Mouse (Mus musculus) neural tube, embryonic 15.5 days (tissue): ENCODE results near the gene Tnfrsf1a. TPM values are rescaled to one million over a fixed set of nuclear protein-coding genes. Genes with fewer than 3 reads are reported as not detected.

Experiments
- ATAC-seq: fragments of 200-750 bp; cut with Nextera tagmentation; 2 replicates; pipeline ENCODE4 v1.8.0; 2017; ENCODE audit warnings: mild to moderate bottlenecking, moderate TSS enrichment, moderate library complexity; ENCODE audit not compliant: low FRiP score
- H3K27ac ChIP-seq: fragments of 300-500 bp; sonication (generic); replicated peaks from 2 replicates; pipeline ENCODE4 v1.5.1; 2015; ENCODE audit warnings: mild to moderate bottlenecking, inconsistent platforms
- H3K27me3 ChIP-seq: fragments of 300-500 bp; sonication (generic); replicated peaks from 2 replicates; pipeline ENCODE4 v1.6.1; 2015; ENCODE audit warnings: inconsistent platforms
- H3K36me3 ChIP-seq: fragments of 300-500 bp; sonication (generic); 2 replicates; pipeline ENCODE4 v1.6.1; 2015; ENCODE audit warnings: inconsistent platforms
- H3K4me1 ChIP-seq: fragments of 300-500 bp; sonication (generic); 2 replicates; pipeline ENCODE4 v1.6.1; 2015; ENCODE audit warnings: inconsistent platforms
- H3K4me2 ChIP-seq: fragments of 300-500 bp; sonication (generic); 2 replicates; pipeline ENCODE4 v1.6.1; 2015; ENCODE audit warnings: inconsistent platforms, mild to moderate bottlenecking, moderate library complexity
- H3K4me3 ChIP-seq: fragments of 300-500 bp; sonication (generic); replicated peaks from 2 replicates; pipeline ENCODE4 v1.5.1; 2015; ENCODE audit warnings: mild to moderate bottlenecking, inconsistent platforms
- H3K9ac ChIP-seq: fragments of 300-500 bp; sonication (generic); replicated peaks from 2 replicates; pipeline ENCODE4 v1.6.1; 2015; ENCODE audit warnings: mild to moderate bottlenecking, inconsistent platforms
- H3K9me3 ChIP-seq: fragments of 300-500 bp; sonication (generic); replicated peaks from 2 replicates; pipeline ENCODE4 v1.6.1; 2016; ENCODE audit warnings: inconsistent platforms
- WGBS: fragments of 180-500 bp; shearing (Covaris S2); methylation state at CpG from one replicate; pipeline ENCODE4 v1.1.7; 2015; ENCODE audit warnings: mixed read lengths; 5-methylcytosine and 5-hydroxymethylcytosine counted together
- polyA plus RNA-seq: library from polyadenylated mRNA; unstranded; fragments of >200 nt; fragmentation: Nextera tagmentation; extraction: Ambion mirVana; gene quantifications from 2 replicates; pipeline ENCODE4 v1.2.1, GENCODE M21; 2015

The Tnfrsf1a gene
- polyA plus RNA-seq, 1 experiment from 2014 or later = 13.6 TPM

DNA sequence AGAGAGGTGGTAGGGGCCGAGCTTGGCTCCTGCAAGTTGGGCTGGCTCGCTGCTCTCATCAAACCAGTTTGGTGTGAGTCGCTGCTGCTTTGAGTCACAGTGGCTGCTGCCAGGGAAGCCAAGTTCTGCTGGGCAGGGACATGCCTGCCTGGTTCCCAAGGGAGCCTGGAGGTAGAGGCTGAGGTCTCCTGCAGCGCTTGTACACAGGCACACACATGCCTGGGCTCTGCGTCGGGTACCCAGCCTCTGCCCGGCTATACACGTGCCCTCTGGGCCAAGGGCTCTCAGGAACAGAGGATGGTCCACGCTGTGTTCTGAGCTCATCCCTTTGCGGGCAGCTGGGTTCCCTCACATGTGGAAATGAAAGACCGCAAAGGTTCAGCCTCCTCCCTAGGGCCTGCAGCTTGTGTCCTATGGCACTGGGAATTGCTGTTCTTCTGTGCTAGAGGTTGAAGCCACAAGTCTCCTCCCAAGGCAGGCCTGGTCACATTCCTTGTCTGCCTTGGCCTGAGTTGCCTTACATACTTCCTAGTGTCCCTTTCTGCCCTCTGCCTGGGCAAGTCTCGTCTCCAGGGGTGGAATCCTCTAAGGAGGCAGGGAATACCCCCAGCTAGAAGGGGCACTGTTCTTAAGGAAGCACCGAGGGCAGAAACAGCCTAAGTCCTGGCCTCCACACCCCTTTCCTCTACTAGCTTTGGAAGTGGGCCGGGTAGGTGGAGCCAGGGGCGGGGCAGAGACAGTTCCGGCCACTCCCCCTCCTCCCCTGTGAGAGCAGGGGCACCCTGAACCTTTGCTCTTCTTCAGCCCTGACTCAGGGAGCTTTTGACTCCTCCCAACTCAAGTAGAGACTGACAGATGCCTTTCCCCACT is 28.7 kb downstream of the Tnfrsf1a start:
- Histone ChIP-seq H3K4me2 (no peak overlapping the region), H3K36me3 (no peaks in the 10 kb centered on the region), H3K27ac (no peak overlapping the region), H3K9ac (no peak overlapping the region), H3K9me3 (no peaks in the 10 kb centered on the region), H3K4me1 (peaks cover 29% of the 10 kb centered on the region), H3K27me3 (peaks cover 61% of the 10 kb centered on the region), H3K4me3 (no peak overlapping the region)
- WGBS = 42% methylated on average over 16 of the region's 16 CpGs
- no peak for ATAC-seq

DNA sequence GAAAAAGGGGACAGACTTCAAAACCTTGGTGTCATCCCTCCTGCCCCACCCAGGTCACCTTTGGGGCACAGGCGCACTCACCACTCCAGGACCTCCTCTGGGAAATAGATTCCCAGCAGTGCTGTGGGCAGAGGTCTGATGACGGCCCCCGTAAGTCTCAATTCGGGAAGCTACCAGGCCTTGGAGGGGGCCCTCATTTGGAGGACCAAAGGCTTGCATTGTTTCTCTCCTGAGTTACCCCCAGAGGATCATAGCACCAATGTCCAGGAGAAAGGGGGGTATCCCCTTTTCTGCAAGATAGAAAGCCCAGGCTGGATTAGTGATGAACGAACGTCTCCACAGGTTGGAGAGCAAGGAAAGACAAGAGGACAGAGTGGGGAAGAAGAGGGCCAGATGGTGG is 29.5 kb downstream of the Tnfrsf1a start:
- no peak for ATAC-seq
- Histone ChIP-seq H3K27me3 (peaks cover 63% of the 10 kb centered on the region), H3K9ac (no peak overlapping the region), H3K27ac (no peak overlapping the region), H3K4me2 (no peak overlapping the region), H3K36me3 (no peaks in the 10 kb centered on the region), H3K4me1 (peaks cover 29% of the 10 kb centered on the region), H3K9me3 (no peaks in the 10 kb centered on the region), H3K4me3 (no peak overlapping the region)
- 17% methylated on average over 6 of the region's 6 CpGs for WGBS

DNA sequence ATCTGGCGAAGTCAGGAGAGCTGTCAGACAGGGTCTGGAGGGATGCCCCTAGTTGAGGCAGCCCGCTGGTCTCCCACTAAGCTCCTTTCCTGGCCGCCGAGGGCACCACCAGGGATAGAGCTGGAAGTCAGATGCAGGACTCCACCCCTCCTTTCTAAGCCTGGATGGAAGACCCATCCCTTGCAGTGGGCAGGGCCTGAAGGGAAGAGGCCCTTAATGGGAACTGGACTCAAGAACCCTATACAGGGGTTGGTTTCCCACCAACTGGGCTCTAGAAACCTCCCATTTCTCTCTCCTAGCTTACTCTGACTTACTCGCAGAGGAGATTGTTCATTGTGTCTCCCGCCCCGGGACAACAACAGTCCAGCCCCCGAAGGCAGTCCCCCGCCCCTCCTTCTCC is 30.6 kb downstream of the Tnfrsf1a start:
- ATAC-seq = no peak
- Histone ChIP-seq H3K9ac (no peak overlapping the region), H3K9me3 (no peaks in the 10 kb centered on the region), H3K4me1 (peaks cover 29% of the 10 kb centered on the region), H3K36me3 (no peaks in the 10 kb centered on the region), H3K4me2 (peak overlapping the region; percentile 69), H3K27ac (no peak overlapping the region), H3K4me3 (peak overlapping the region; percentile 36), H3K27me3 (peaks cover 63% of the 10 kb centered on the region)
- 4% methylated on average over 9 of the region's 9 CpGs for WGBS

DNA sequence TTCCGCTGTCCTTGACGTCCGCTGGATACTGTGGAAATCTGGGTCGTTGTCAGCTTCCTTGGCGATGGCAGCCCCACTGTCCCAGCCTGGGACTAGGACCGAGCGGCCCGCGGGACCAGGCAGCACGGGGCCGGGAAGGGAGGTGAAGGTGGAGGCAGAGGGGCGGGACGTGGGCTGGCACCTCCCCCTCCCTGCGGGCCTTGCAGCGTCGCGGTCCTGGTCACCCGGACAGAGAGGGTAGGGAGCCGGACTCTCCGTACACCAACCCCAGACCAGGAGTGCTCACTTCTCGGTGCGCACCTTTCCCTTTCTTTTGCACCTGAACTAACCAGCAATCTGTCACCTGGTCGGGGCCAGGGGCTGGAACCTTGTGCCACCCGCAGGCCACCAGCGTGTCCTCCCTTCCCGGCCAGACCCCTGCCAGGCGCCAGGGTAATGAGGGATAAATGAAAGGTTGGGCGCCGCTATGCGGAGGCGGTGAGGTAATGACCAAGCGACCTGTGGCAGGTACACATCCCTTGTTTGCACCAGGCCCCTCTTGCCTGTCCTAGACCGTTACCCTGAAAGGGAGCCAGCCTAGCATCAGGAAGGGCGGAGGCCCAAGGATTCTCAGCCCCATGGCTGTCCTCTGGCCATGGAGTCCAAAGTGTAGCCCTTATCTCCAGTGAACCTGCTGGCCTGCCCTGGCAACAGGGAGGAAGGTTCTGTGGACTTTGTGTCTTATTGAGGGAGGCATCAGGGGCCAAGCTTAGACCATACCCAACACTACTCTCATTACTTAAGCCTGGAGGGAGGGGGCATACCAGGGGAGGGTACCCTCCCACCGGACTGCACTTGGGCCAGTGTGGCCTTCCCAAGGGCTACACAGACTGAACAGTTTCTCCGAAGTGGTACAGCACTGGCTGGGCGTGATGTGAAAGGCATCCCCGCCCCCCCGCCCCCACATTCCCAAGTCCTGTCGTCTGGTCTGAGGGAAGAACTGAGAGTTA is 31.5 kb downstream of the Tnfrsf1a start, which contains the start of gene Plekhg6:
TSS of gene Plekhg6 (minus strand) at position 422 of the 989 bp plus-strand sequence.
- H3K27ac ChIP-seq = no peak within 1 kb of the TSS
- H3K27me3 ChIP-seq = peaks cover 62% of the 10 kb centered on the region
- peak within 1 kb of the TSS; percentile 69 for H3K4me2 ChIP-seq
- H3K4me1 ChIP-seq = peaks cover 29% of the 10 kb centered on the region
- 7% methylated on average over 36 of the region's 40 CpGs for WGBS
- ATAC-seq = 0 out of 2 replicates have a peak, but pooled peaks have one; percentile 6
- H3K9ac ChIP-seq = peak within 1 kb of the TSS; percentile 23; the same call in 1 of the 2 replicates
- H3K4me3 ChIP-seq = peak within 1 kb of the TSS; percentile 36
- H3K9me3 ChIP-seq = no peaks in the 10 kb centered on the region
- H3K36me3 ChIP-seq = no peaks in the 10 kb centered on the region

DNA sequence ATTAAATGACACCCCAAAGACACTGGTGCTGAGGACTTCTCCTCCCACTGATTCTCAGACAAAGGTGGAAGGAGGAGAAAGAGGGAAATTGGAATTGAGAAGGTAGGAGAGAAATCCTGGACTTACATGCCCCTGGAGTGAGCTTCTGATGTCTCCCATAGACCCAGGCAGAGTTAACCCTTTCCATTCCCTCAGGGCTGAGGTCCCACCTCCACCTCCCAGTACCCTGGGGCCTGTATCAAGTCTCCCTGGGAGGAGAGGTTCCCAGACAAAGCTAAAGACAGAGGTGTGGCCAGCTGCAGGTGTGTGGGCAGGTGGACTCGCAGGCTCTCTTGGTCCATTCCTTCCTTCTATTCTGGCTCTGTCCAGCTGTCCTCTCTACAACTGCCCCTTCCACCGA is 32.9 kb downstream of the Tnfrsf1a start:
- no peak for ATAC-seq
- peaks cover 27% of the 10 kb centered on the region for H3K4me1 ChIP-seq
- H3K4me2 ChIP-seq = no peak overlapping the region
- no peak overlapping the region for H3K4me3 ChIP-seq
- H3K36me3 ChIP-seq = no peaks in the 10 kb centered on the region
- no peaks in the 10 kb centered on the region for H3K9me3 ChIP-seq
- H3K9ac ChIP-seq = no peak overlapping the region
- no peak overlapping the region for H3K27ac ChIP-seq
- WGBS = 70% methylated on average over 2 of the region's 2 CpGs
- H3K27me3 ChIP-seq = peaks cover 58% of the 10 kb centered on the region

DNA sequence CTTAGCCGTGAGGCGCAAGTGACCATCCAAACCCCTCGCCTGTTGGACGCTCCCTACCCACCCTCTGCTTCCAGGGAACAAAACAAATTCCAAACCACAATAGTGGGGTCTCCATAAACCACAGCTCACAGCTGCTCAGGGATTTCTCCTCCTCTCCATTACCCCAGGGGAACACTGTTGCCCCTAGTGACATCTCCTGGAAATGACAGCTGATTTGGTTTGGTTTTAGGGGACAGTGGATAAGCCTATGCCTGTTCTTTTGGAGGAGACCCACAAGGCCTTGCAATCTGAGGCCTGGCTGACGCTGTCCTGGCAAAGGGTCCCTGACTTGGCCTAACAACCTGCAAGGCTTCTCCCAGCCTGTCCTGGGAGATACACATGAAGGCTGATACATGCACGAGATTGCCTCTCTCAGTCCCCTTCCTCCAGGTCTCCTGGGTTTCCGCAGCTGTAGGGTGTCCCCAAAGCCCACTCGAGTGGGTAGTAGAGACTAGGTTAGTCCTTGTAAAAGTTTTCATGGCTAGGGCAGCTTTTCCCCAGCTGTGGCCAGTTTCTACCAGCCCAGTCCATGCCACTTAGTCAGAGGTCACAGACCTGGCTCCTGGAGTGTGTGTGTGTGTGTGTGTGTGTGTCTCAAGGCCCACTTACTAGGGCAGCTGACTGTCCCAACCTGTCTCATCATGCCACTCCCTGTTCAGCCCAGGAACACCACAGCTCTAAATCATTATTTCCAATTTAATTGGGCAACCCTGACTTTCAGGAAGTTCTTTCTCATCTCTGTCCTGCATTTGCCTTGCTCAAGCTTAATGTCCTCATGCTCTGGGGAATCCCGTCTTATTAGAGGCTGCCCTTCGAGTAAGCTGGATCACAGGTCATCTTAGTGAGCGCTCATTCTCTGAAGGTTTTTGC is 36.2 kb downstream of the Tnfrsf1a start:
- WGBS = 61% methylated on average over 11 of the region's 11 CpGs
- no peak for ATAC-seq

DNA sequence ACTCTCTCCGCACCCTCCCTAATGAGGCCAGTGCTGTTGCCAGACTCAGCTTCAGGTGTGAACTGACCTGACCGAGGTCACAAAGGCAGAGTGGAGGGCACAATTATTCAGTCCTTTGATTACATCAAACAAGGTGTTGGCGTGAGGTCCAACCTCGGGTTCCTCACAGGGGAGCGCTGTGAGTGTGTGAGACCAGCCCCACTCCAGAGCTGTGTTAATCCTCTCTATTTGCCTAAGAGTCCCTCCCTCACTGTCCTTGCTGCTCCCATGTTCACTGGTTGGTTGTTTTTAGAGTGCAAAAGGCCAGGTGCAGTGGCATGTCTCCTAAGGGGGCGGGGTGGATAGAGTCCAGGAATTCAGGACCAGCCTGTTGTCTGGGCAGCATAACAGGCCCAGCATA is 36.9 kb downstream of the Tnfrsf1a start:
- no peak for ATAC-seq
- H3K36me3 ChIP-seq = no peaks in the 10 kb centered on the region
- H3K9ac ChIP-seq = no peak overlapping the region
- WGBS = 78% methylated on average over 6 of the region's 6 CpGs
- H3K4me2 ChIP-seq = no peak overlapping the region
- H3K27ac ChIP-seq = no peak overlapping the region
- H3K4me3 ChIP-seq = no peak overlapping the region
- peaks cover 18% of the 10 kb centered on the region for H3K27me3 ChIP-seq
- no peaks in the 10 kb centered on the region for H3K9me3 ChIP-seq
- H3K4me1 ChIP-seq = no peaks in the 10 kb centered on the region

More for the DNA sequence above, 36.2 kb downstream of the Tnfrsf1a start:
- Histone ChIP-seq H3K9ac (no peak overlapping the region), H3K4me3 (no peak overlapping the region), H3K27ac (no peak overlapping the region), H3K27me3 (peaks cover 25% of the 10 kb centered on the region), H3K4me2 (no peak overlapping the region), H3K4me1 (peaks cover 5% of the 10 kb centered on the region), H3K9me3 (no peaks in the 10 kb centered on the region), H3K36me3 (no peaks in the 10 kb centered on the region)

DNA sequence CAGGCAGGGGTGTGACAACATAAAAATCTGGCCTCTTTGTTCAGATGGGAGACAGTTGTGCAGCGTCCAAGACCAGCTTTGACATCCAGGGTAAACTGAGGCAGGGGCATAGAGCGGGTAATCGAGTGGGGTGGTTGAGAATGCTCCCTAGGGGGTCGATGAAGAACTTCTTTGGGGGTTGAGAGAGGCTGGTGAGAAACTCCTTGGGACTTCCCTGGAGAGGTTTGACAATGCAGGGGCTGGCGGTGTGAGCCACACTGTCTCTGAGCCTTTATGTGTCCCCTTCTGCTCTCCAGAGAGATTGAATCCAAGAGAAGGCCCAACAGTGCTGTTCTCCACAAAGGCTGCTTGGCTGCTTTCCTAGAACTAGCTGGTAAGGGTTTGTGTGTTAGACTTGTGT is 40.7 kb downstream of the Tnfrsf1a start:
- Histone ChIP-seq H3K27me3 (no peaks in the 10 kb centered on the region), H3K27ac (no peak overlapping the region), H3K4me1 (no peaks in the 10 kb centered on the region), H3K9ac (no peak overlapping the region), H3K4me2 (no peak overlapping the region), H3K36me3 (no peaks in the 10 kb centered on the region), H3K4me3 (no peak overlapping the region), H3K9me3 (no peaks in the 10 kb centered on the region)
- no peak for ATAC-seq
- WGBS = 92% methylated on average over 5 of the region's 5 CpGs

DNA sequence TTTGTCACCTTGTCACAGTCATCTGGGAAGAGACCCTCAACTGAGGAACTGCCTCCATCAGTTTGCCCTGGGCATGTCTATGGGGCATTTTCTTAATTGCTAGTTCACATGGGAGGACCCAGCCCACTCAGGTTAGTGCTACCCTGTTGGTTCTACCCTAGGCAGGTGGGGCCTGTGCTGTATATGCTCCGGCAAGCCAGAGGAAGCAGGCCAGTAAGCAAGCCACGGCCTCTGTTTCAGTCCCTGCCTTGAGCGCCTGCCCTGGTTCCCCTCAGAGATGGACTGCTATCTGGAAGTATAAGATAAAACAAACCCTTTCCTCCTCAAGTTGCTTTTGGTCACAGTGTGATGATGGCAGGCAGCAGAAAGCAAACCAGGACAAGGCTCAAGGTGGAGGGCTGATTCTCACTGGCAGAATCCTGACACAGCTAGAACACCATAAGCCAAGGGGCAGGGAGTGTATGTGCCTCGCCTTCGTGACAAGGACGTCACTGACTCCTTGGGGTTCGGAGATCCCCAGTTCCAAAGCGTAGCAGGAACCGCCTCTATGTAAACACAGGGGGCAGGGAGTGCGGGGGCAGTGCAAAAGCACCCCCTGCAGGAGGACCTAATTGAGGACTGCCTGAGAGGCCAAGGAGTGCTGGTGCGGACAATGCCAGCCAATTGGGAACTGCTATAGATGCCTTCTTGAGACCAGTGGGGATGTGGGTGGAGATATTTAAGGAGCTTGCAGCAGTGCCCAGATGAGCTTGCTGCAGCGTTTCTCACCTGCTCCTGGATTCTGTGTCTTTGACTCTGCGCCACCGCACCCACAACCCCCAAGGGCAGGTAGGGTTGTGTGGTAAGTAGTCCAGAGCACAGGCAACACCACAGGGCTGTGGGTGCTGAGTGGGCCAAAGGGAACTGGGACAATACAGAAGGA is 56.6 kb downstream of the Tnfrsf1a start:
- WGBS = 74% methylated on average over 14 of the region's 14 CpGs
- Histone ChIP-seq H3K36me3 (no peaks in the 10 kb centered on the region), H3K4me1 (peaks cover under 1% of the 10 kb centered on the region; the same call in 1 of the 2 replicates), H3K9me3 (0 out of 2 replicates have a peak, but pooled peaks cover 2% of the 10 kb centered on the region), H3K4me2 (no peak overlapping the region), H3K4me3 (no peak overlapping the region), H3K9ac (no peak overlapping the region), H3K27ac (no peak overlapping the region), H3K27me3 (no peaks in the 10 kb centered on the region)
- no peak for ATAC-seq

DNA sequence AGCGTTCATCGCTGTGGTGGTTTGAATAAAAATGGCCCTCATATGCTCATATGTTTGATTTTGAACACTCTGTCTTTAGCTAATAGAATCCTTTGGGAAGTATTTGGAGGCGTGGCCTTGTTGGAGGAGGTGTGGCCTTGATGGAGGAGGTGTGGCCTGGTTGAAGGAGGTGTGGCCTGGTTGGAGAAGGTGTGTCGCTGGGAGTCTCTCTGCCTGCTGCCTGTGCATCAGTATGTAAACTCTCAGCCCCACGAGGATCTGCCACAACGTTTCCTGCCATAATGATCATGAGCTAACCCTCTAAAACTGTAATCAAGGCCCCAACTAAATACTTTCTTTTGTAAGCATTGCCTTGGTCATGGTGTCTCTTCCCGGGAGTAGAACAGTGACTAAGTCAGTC is 58.1 kb downstream of the Tnfrsf1a start:
- H3K27ac ChIP-seq = no peak overlapping the region
- H3K36me3 ChIP-seq = no peaks in the 10 kb centered on the region
- 0 out of 2 replicates have a peak, but pooled peaks cover 2% of the 10 kb centered on the region for H3K9me3 ChIP-seq
- H3K9ac ChIP-seq = no peak overlapping the region
- ATAC-seq = no peak
- H3K4me1 ChIP-seq = peaks cover 7% of the 10 kb centered on the region; the same call in 1 of the 2 replicates
- no peak overlapping the region for H3K4me2 ChIP-seq
- no peak overlapping the region for H3K4me3 ChIP-seq
- WGBS = 81% methylated on average over 7 of the region's 7 CpGs
- H3K27me3 ChIP-seq = no peaks in the 10 kb centered on the region
